Mouse (Mus musculus): ENCODE results near the gene Mbnl2. TPM values are rescaled to one million over a fixed set of nuclear protein-coding genes. Genes with fewer than 3 reads are reported as not detected.
A peak's percentile ranks its signal among the peaks of the same experiment; 100 is the strongest.

The Mbnl2 gene
- polyA plus RNA-seq, 1 experiment: 61.8 TPM

DNA sequence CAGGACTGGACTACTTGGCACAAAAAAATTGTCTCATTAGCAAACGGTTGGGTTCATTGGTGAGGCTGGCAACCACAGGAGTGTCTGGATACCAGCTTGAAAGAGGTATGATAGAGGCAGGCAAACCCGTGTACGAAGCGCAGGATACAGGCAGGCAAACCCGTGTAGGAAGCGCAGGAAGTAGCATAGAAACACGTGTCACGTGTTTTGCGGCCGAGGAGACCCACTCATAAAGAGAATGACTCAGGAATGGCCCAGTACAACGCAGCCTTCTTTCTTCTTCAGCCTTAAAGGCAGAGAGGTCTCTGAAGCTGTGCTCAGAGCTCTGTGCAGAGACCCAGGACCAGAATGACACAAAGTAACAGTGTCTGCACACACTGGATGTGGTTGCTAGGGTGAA, 13.9 kb upstream of the Mbnl2 start:
- no peak overlapping the region for H3K27ac ChIP-seq (ENCODE audit: insufficient read depth, low read length)
- TF ChIP-seq EP300 (IDR thresholded peaks at IDR 0.05; ENCODE audit: insufficient read depth, low read depth, low read length) (no peak), CTCF (IDR thresholded peaks at IDR 0.05; ENCODE audit: low read depth, low read length) (no peak), POLR2A (IDR thresholded peaks at IDR 0.05; ENCODE audit: insufficient read depth, low read length) (no peak)
- H3K36me3 ChIP-seq (ENCODE audit: control insufficient read depth, insufficient read depth, low read length, poor library complexity, severe bottlenecking): no peaks in the 10 kb centered on the region
- no peak overlapping the region for H3K9ac ChIP-seq (ENCODE audit: low read depth, poor library complexity, severe bottlenecking)
- H3K9me3 ChIP-seq (replicated peaks; ENCODE audit: control insufficient read depth, insufficient read depth, low read length, poor library complexity, severe bottlenecking): no peaks in the 10 kb centered on the region
- H3K27me3 ChIP-seq (ENCODE audit: control insufficient read depth, insufficient read depth, low read length, poor library complexity, severe bottlenecking): no peaks in the 10 kb centered on the region
- H3K4me1 ChIP-seq (ENCODE audit: control insufficient read depth, insufficient read depth, low read length): no peaks in the 10 kb centered on the region
- no peak overlapping the region for H3K4me3 ChIP-seq (ENCODE audit: low read depth, low read length)

DNA sequence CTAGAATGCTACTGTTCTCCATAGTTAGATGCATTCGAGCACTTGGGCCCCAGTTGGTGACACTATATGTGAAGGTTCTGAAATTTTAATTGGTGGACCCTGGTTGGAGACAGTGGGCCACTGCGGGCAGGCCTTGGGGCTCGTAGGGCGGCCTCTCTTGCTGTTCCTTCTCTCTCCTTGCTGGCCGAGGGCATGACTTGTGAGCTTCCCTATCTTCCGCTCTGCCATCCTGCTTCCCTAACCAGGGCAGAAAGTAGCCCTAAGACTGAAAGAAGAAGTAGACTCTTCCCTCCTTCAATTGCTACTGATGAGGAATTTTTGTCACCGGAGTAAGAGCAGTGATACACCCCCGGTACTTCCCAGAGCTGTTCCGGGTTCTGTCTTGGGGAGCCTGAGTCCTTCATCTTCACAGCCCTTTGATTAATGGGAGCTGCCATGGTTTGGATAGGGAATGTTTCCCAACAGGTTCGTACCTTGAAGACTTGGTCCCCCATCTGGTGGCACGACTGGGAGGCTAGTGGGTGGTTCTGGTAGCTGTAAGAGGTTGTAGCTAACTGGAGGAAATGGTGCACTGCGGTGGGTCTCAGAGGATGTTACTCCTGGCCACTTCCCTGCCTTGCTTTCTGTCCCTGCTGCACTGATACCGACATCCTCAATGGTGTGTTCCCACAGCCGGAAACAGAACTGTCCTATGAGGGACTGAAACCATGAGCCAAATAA, 12.6 kb upstream of the Mbnl2 start:
- no peaks in the 10 kb centered on the region for H3K9me3 ChIP-seq (replicated peaks; ENCODE audit: control insufficient read depth, insufficient read depth, low read length, poor library complexity, severe bottlenecking)
- no peak overlapping the region for H3K27ac ChIP-seq (ENCODE audit: insufficient read depth, low read length)
- TF ChIP-seq EP300 (IDR thresholded peaks at IDR 0.05; ENCODE audit: insufficient read depth, low read depth, low read length) (no peak), CTCF (IDR thresholded peaks at IDR 0.05; ENCODE audit: low read depth, low read length) (no peak), POLR2A (IDR thresholded peaks at IDR 0.05; ENCODE audit: insufficient read depth, low read length) (no peak)
- H3K9ac ChIP-seq (ENCODE audit: low read depth, poor library complexity, severe bottlenecking): no peak overlapping the region
- no peak overlapping the region for H3K4me3 ChIP-seq (ENCODE audit: low read depth, low read length)
- H3K4me1 ChIP-seq (ENCODE audit: control insufficient read depth, insufficient read depth, low read length): no peaks in the 10 kb centered on the region
- H3K36me3 ChIP-seq (ENCODE audit: control insufficient read depth, insufficient read depth, low read length, poor library complexity, severe bottlenecking): no peaks in the 10 kb centered on the region
- no peaks in the 10 kb centered on the region for H3K27me3 ChIP-seq (ENCODE audit: control insufficient read depth, insufficient read depth, low read length, poor library complexity, severe bottlenecking)

- H3K4me1 ChIP-seq (ENCODE audit: control insufficient read depth, insufficient read depth, low read length): no peaks in the 10 kb centered on the region
- H3K27me3 ChIP-seq (ENCODE audit: control insufficient read depth, insufficient read depth, low read length, poor library complexity, severe bottlenecking): no peaks in the 10 kb centered on the region
- TF ChIP-seq CTCF (IDR thresholded peaks at IDR 0.05; ENCODE audit: low read depth, low read length) (peak; percentile 27), POLR2A (IDR thresholded peaks at IDR 0.05; ENCODE audit: insufficient read depth, low read length) (no peak), EP300 (IDR thresholded peaks at IDR 0.05; ENCODE audit: insufficient read depth, low read depth, low read length) (no peak)
- no peak overlapping the region for H3K27ac ChIP-seq (ENCODE audit: insufficient read depth, low read length)
- no peaks in the 10 kb centered on the region for H3K9me3 ChIP-seq (replicated peaks; ENCODE audit: control insufficient read depth, insufficient read depth, low read length, poor library complexity, severe bottlenecking)
- H3K4me3 ChIP-seq (ENCODE audit: low read depth, low read length): no peak overlapping the region
- no peaks in the 10 kb centered on the region for H3K36me3 ChIP-seq (ENCODE audit: control insufficient read depth, insufficient read depth, low read length, poor library complexity, severe bottlenecking)
- H3K9ac ChIP-seq (ENCODE audit: low read depth, poor library complexity, severe bottlenecking): no peak overlapping the region
Measured at GRCm38 (mm10) chr14:120263380-120264135, 11.9 kb upstream of the Mbnl2 start.

GRCm38 (mm10) chr14:120265886-120266285, 9.6 kb upstream of the Mbnl2 start:
- no peak for TF ChIP-seq POLR2A (IDR thresholded peaks at IDR 0.05; ENCODE audit: insufficient read depth, low read length)
- TF ChIP-seq CTCF (IDR thresholded peaks at IDR 0.05; ENCODE audit: low read depth, low read length): no peak
- no peak for TF ChIP-seq EP300 (IDR thresholded peaks at IDR 0.05; ENCODE audit: insufficient read depth, low read depth, low read length)
- H3K9ac ChIP-seq (ENCODE audit: low read depth, poor library complexity, severe bottlenecking): no peak overlapping the region
- no peak overlapping the region for H3K4me3 ChIP-seq (ENCODE audit: low read depth, low read length)
- H3K27me3 ChIP-seq (ENCODE audit: control insufficient read depth, insufficient read depth, low read length, poor library complexity, severe bottlenecking): no peaks in the 10 kb centered on the region
- H3K9me3 ChIP-seq (replicated peaks; ENCODE audit: control insufficient read depth, insufficient read depth, low read length, poor library complexity, severe bottlenecking): no peaks in the 10 kb centered on the region
- H3K36me3 ChIP-seq (ENCODE audit: control insufficient read depth, insufficient read depth, low read length, poor library complexity, severe bottlenecking): no peaks in the 10 kb centered on the region
- H3K27ac ChIP-seq (ENCODE audit: insufficient read depth, low read length): no peak overlapping the region
- no peaks in the 10 kb centered on the region for H3K4me1 ChIP-seq (ENCODE audit: control insufficient read depth, insufficient read depth, low read length)

GRCm38 (mm10) chr14:120267130-120267529, 8.3 kb upstream of the Mbnl2 start:
- Histone ChIP-seq H3K9ac (ENCODE audit: low read depth, poor library complexity, severe bottlenecking) (no peak overlapping the region), H3K36me3 (ENCODE audit: control insufficient read depth, insufficient read depth, low read length, poor library complexity, severe bottlenecking) (no peaks in the 10 kb centered on the region), H3K27ac (ENCODE audit: insufficient read depth, low read length) (no peak overlapping the region), H3K9me3 (replicated peaks; ENCODE audit: control insufficient read depth, insufficient read depth, low read length, poor library complexity, severe bottlenecking) (no peaks in the 10 kb centered on the region), H3K27me3 (ENCODE audit: control insufficient read depth, insufficient read depth, low read length, poor library complexity, severe bottlenecking) (no peaks in the 10 kb centered on the region), H3K4me1 (ENCODE audit: control insufficient read depth, insufficient read depth, low read length) (no peaks in the 10 kb centered on the region), H3K4me3 (ENCODE audit: low read depth, low read length) (no peak overlapping the region)
- TF ChIP-seq POLR2A (IDR thresholded peaks at IDR 0.05; ENCODE audit: insufficient read depth, low read length): no peak
- TF ChIP-seq EP300 (IDR thresholded peaks at IDR 0.05; ENCODE audit: insufficient read depth, low read depth, low read length): no peak
- no peak for TF ChIP-seq CTCF (IDR thresholded peaks at IDR 0.05; ENCODE audit: low read depth, low read length)

GRCm38 (mm10) chr14:120270031-120270430, 5.4 kb upstream of the Mbnl2 start:
- no peak overlapping the region for H3K4me3 ChIP-seq (ENCODE audit: low read depth, low read length)
- TF ChIP-seq EP300 (IDR thresholded peaks at IDR 0.05; ENCODE audit: insufficient read depth, low read depth, low read length) (no peak), CTCF (IDR thresholded peaks at IDR 0.05; ENCODE audit: low read depth, low read length) (no peak), POLR2A (IDR thresholded peaks at IDR 0.05; ENCODE audit: insufficient read depth, low read length) (no peak)
- H3K9me3 ChIP-seq (replicated peaks; ENCODE audit: control insufficient read depth, insufficient read depth, low read length, poor library complexity, severe bottlenecking): no peaks in the 10 kb centered on the region
- H3K9ac ChIP-seq (ENCODE audit: low read depth, poor library complexity, severe bottlenecking): no peak overlapping the region
- no peak overlapping the region for H3K27ac ChIP-seq (ENCODE audit: insufficient read depth, low read length)
- no peaks in the 10 kb centered on the region for H3K4me1 ChIP-seq (ENCODE audit: control insufficient read depth, insufficient read depth, low read length)
- no peaks in the 10 kb centered on the region for H3K27me3 ChIP-seq (ENCODE audit: control insufficient read depth, insufficient read depth, low read length, poor library complexity, severe bottlenecking)
- H3K36me3 ChIP-seq (ENCODE audit: control insufficient read depth, insufficient read depth, low read length, poor library complexity, severe bottlenecking): no peaks in the 10 kb centered on the region

All from ES-Bruce4 (cell line).